Mouse (Mus musculus) myocyte (in vitro differentiated cells): ENCODE data around the gene Sbf2.

ENCODE experiments used
- CEBPB ChIP-seq: IDR thresholded peaks from 2 replicates; pipeline ENCODE4 v1.6.1; 2011; ENCODE audit warnings: mild to moderate bottlenecking, moderate library complexity; ENCODE audit not compliant: poor library complexity, insufficient read depth, severe bottlenecking
- E2F4 ChIP-seq: IDR thresholded peaks from one replicate; pipeline ENCODE4 v1.6.1; 2011; ENCODE audit warnings: mild to moderate bottlenecking, control low read depth, moderate library complexity; ENCODE audit not compliant: insufficient read depth
- MAX ChIP-seq: IDR thresholded peaks from one replicate; pipeline ENCODE4 v1.6.1; 2011; ENCODE audit warnings: low read depth, mild to moderate bottlenecking, control low read depth
- MYOD1 ChIP-seq, 3 experiments: IDR thresholded peaks; one replicate each; pipeline ENCODE4 v1.6.1; 2011; ENCODE audit warnings: control low read depth in 2 of 3, low read depth in 2 of 3, mild to moderate bottlenecking in 2 of 3, moderate library complexity in 1 of 3; ENCODE audit not compliant: insufficient read length in 2 of 3, control insufficient read depth in 1 of 3
- POLR2A ChIP-seq: IDR thresholded peaks from one replicate; pipeline ENCODE4 v1.6.1; 2011; ENCODE audit warnings: low read depth, mild to moderate bottlenecking, control low read depth, moderate library complexity; ENCODE audit not compliant: insufficient read length
- POLR2AphosphoS2 ChIP-seq: IDR thresholded peaks from one replicate; pipeline ENCODE4 v1.6.1; 2011; ENCODE audit warnings: low read depth, control low read depth; ENCODE audit not compliant: insufficient read length
- USF1 ChIP-seq: IDR thresholded peaks from one replicate; pipeline ENCODE4 v1.6.1; 2011; ENCODE audit warnings: low read depth, mild to moderate bottlenecking, control low read depth, moderate library complexity

- TF ChIP-seq POLR2A (no peak), E2F4 (no peak), MAX (no peak), POLR2AphosphoS2 (no peak), USF1 (no peak), CEBPB (no peak), MYOD1 (IDR thresholded peaks at IDR 0.05; ENCODE audit: control insufficient read depth in 1 of 3, insufficient read length in 2 of 3, low read depth in 2 of 3) (no peak)
Observed at GRCm38 (mm10) chr7:110268511-110268910, 346.2 kb downstream of the Sbf2 start.
